Mouse (Mus musculus) heart, adult 11 months (tissue): Measurements from ENCODE around the gene Camk2n2.
"Not testable (repeated sequence)": the region's sequence is repeated elsewhere in the genome, so short reads cannot be mapped to it uniquely, and the experiment has no call there.

Source experiments
- DNase-seq: peaks from one replicate; pipeline ENCODE4 v3.0.0; 2022

The Camk2n2 gene

GRCm38 (mm10) chr16:20621191-20621990 lies at the start of gene Camk2n2:
Gene Camk2n2 (minus strand): TSS chr16:20621287.
- DNase-seq = peak; percentile 96

DNA sequence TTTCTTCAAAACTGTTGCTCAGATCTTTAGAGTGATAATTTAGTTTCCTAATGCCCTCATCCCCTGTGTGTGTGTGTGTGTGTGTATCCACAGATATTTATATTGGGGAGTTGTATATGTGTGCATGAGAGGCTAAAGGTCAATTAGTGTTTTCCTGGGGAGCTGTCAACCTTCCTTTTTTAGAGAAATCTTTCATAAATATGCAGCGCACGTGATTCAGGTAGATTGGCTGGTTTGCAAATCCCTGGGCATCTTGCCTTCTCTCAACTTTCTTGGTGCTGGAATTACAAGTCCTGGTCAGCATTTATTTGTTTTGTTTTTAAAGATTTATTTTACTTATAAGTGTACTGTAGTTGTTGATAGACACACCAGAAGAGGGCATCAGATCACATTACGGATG lies 49.2 kb upstream of the Camk2n2 start:
- no peak for DNase-seq

- DNase-seq = not testable (repeated sequence)
These were observed 46.9 kb upstream of the Camk2n2 start, which contains the start of gene Eif4g1 for GRCm38 (mm10) chr16:20668013-20668412. Gene Eif4g1 (plus strand): TSS chr16:20668313.

GRCm38 (mm10) chr16:20657661-20658060 lies 36.6 kb upstream of the Camk2n2 start:
- DNase-seq = no peak

- DNase-seq = no peak
These were observed 32.2 kb upstream of the Camk2n2 start for GRCm38 (mm10) chr16:20653315-20653714.

DNA sequence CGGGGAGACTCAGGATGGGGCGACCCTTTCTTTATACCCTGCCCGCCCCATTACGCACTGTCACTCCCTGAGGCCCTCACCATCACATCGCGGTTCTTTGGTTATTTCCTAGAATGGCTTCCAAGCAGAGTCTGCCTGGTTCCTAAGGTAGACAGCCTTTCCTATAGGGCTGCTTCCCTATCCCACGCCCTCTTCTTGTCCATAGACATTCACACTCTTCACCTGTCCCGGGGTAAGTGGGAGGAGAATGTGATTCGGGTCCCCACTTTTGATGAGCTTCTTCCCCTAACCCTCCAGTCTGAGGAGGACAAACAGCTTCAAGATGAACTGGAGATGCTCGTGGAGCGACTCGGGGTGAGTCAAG lies 30.8 kb upstream of the Camk2n2 start:
- DNase-seq = no peak

- DNase-seq = peak; percentile 100
These were observed 30.2 kb upstream of the Camk2n2 start, which contains the start of gene Psmd2 for GRCm38 (mm10) chr16:20651076-20651946. Gene Psmd2 (plus strand): TSS chr16:20651652.

DNA sequence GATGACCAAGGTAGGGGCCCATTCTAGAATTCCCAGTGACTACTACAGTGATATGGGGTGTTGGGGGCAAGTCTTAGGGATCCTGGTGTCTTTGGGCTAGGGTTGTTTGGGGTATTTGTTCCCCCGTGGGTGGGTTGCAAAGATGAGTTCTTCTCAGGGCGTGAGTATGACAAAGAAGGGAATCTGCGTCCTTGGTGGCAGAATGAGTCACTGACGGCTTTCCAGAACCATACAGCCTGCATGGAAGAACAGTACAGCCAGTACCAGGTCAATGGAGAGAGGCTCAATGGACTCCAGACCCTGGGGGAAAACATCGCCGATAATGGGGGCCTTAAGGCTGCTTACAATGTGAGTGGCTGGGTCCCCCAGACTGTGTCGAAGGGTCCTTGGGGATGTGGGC lies 22.8 kb upstream of the Camk2n2 start:
- DNase-seq = no peak

DNA sequence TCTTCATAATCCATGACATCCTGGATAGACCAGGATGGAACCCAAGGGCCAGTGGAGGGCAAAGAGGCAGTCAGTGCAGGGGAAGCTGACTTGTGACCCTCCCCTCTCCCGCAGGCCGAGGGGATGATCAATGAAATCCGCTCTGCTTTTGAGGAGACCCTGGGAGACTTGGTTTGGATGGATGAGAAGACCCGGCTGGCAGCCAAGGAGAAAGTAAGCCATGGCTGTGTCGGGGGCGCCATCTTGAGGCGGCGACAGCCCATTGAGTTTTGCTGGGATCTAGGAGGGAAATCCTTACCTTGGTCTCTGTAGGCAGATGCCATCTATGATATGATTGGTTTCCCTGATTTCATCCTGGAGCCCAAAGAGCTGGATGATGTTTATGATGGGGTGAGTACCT lies 21.1 kb upstream of the Camk2n2 start:
- peak; percentile 92 for DNase-seq

GRCm38 (mm10) chr16:20638367-20638766 lies 17.3 kb upstream of the Camk2n2 start:
- no peak for DNase-seq

- peak; percentile 76 for DNase-seq
These were observed 16.3 kb upstream of the Camk2n2 start for GRCm38 (mm10) chr16:20637410-20637809.

- peak; percentile 87 for DNase-seq
These were observed 8.9 kb upstream of the Camk2n2 start, which contains the start of gene Ece2 for GRCm38 (mm10) chr16:20629731-20630634. Gene Ece2 (plus strand): TSS chr16:20629828.

DNA sequence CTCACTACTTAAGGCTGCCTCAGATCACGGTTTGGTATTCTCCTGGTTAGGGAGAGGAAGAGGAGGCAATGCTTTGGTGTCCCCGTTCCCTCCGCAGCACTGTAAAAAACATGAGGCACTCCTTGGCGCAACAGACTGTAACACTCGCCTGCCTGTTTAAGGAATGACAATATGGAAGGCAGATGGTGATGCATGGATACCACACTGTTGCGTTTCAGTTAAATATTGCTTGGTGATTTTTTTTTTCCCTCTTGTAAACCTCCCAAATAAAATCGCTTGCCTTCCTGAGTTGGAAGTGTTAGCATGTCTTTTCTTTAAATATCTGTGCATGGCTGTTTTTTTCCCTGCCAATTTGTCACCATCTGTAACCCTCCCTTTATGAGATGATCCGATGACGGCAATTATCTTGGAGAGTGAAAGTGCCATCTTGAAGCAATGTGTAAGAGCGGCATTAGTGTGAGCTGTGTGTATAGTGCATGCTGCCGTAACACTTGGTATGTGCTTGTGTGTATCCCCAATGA lies 7.8 kb upstream of the Camk2n2 start:
- DNase-seq = peak; percentile 82

GRCm38 (mm10) chr16:20623211-20623610 lies 2.1 kb upstream of the Camk2n2 start:
- DNase-seq = no peak

- DNase-seq = peak; percentile 97
These were observed 1.1 kb upstream of the Camk2n2 start for GRCm38 (mm10) chr16:20621991-20622685.

GRCm38 (mm10) chr16:20620751-20621190 lies 316 bp downstream of the Camk2n2 start:
- no peak for DNase-seq

GRCm38 (mm10) chr16:20620399-20620735 lies 720 bp downstream of the Camk2n2 start:
- no peak for DNase-seq

DNA sequence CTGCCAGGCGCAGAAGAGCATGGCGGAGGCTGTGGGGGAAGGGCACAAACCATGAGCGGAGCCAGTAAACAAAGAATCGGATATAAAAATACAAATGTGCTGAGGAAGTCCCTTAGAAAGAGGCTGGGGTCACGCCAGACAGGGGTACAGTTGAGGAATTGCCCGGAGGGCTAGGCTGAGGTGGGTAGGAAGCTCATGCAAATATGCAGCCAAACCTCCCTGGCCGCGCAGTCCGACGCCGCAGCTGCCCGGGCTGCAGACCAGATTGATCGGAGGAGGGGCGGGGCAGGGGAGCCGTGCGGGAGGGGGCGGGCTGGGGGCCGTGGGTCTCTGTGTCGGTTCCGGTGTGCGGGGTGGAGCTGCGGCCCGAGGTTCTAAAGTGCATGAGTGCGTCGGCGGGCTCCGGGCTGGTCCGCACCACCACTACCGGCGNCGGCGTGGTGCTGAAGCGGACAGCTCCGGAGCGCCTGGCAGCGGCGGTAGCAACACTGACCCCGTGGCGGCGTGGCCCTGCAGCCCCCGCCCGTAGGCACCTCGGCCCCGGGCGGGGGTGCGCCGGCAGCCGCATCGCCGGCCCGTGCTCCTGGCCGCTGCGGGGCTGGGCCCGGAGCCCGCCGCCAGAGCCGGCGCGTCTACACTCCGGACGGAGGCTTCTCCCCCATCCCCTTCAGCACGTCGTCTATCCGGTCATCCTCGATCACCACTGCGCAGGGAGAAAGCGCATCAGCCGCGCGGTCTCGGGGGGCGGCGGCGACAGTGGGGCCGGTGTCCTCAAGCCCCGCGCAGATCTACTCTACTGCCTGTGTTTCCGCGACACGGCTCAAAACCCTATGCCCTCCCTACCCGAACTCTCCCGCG lies 1.3 kb downstream of the Camk2n2 start:
- DNase-seq = peak; percentile 91

- DNase-seq = peak; percentile 99
These were observed 9.5 kb downstream of the Camk2n2 start, which contains the start of the genes Eef1akmt4, Gm49333 and Alg3 for GRCm38 (mm10) chr16:20611357-20612227. Gene Eef1akmt4 (plus strand): TSS chr16:20611593. Gene Gm49333 (plus strand): TSS chr16:20611610. Gene Alg3 (minus strand): TSS chr16:20611735.
